Mouse (Mus musculus) megakaryocyte progenitor cell, adult 5-6 weeks (primary cell): Measurements from ENCODE around the gene Kif28. TPM values are rescaled to one million over a fixed set of nuclear protein-coding genes. Genes with fewer than 3 reads are reported as not detected.
"Not testable (repeated sequence)": the region's sequence is repeated elsewhere in the genome, so short reads cannot be mapped to it uniquely, and the experiment has no call there.

Source experiments
- ATAC-seq: replicated peaks from 2 replicates; pipeline ENCODE4 v1.8.0; 2016; ENCODE audit warnings: mild to moderate bottlenecking, moderate TSS enrichment, inconsistent platforms; ENCODE audit not compliant: poor library complexity
- total RNA-seq, 2 experiments: library from RNA; stranded (forward) in 1 of 2; stranded (reverse) in 1 of 2; fragments of 157-497, 149-512 nt in 1 of 2; fragments of 200-1000 nt in 1 of 2; gene quantifications; 2 replicates each; pipeline versions ENCODE4 v1.2.3 to v1.2.4; 2015 to 2017

The Kif28 gene
- total RNA-seq, 2 experiments from 2014 or later = not detected

- peak; percentile 52; the same call in 1 of the 2 replicates for ATAC-seq
Observed at GRCm38 (mm10) chr1:179709390-179709789, 35.7 kb downstream of the Kif28 start.

GRCm38 (mm10) chr1:179705154-179705553, 39.9 kb downstream of the Kif28 start:
- no peak for ATAC-seq

GRCm38 (mm10) chr1:179704150-179704549, 40.9 kb downstream of the Kif28 start:
- peak; percentile 66 for ATAC-seq

GRCm38 (mm10) chr1:179689479-179689878, 55.6 kb downstream of the Kif28 start:
- no peak for ATAC-seq

GRCm38 (mm10) chr1:179688914-179689313, 56.2 kb downstream of the Kif28 start:
- no peak for ATAC-seq

GRCm38 (mm10) chr1:179688415-179688814, 56.7 kb downstream of the Kif28 start:
- no peak for ATAC-seq

- ATAC-seq = no peak
Observed at GRCm38 (mm10) chr1:179687966-179688365, 57.1 kb downstream of the Kif28 start.

GRCm38 (mm10) chr1:179687305-179687704, 57.8 kb downstream of the Kif28 start:
- no peak for ATAC-seq

GRCm38 (mm10) chr1:179686781-179687180, 58.3 kb downstream of the Kif28 start:
- no peak for ATAC-seq

- no peak for ATAC-seq
Observed at GRCm38 (mm10) chr1:179686348-179686747, 58.7 kb downstream of the Kif28 start.

GRCm38 (mm10) chr1:179682753-179683152, 62.3 kb downstream of the Kif28 start:
- ATAC-seq = not testable (repeated sequence)

- no peak for ATAC-seq
Observed at GRCm38 (mm10) chr1:179679326-179679725, 65.7 kb downstream of the Kif28 start.

GRCm38 (mm10) chr1:179677031-179677430, 68.0 kb downstream of the Kif28 start:
- ATAC-seq = no peak

- no peak for ATAC-seq
Observed at GRCm38 (mm10) chr1:179674355-179674754, 70.7 kb downstream of the Kif28 start.

GRCm38 (mm10) chr1:179668836-179669537, 76.1 kb downstream of the Kif28 start:
- ATAC-seq = peak; percentile 38; the same call in 1 of the 2 replicates

GRCm38 (mm10) chr1:179668013-179668805, 76.9 kb downstream of the Kif28 start, which contains the start of gene Sccpdh:
Gene Sccpdh (plus strand): TSS chr1:179668210.
- ATAC-seq = peak; percentile 85

- no peak for ATAC-seq
Observed at GRCm38 (mm10) chr1:179667450-179667849, 77.6 kb downstream of the Kif28 start.

GRCm38 (mm10) chr1:179666971-179667370, 78.1 kb downstream of the Kif28 start:
- no peak for ATAC-seq

- no peak for ATAC-seq
Observed at GRCm38 (mm10) chr1:179664309-179664930, 80.7 kb downstream of the Kif28 start.

GRCm38 (mm10) chr1:179663065-179663464, 82.0 kb downstream of the Kif28 start:
- ATAC-seq = no peak

- ATAC-seq = no peak
Observed at GRCm38 (mm10) chr1:179651224-179651623, 93.8 kb downstream of the Kif28 start.

GRCm38 (mm10) chr1:179650284-179650683, 94.8 kb downstream of the Kif28 start:
- peak; percentile 45 for ATAC-seq
